Mouse (Mus musculus) adrenal gland, postnatal 36 days (tissue): ENCODE results near the gene Cblc. TPM values are rescaled to one million over a fixed set of nuclear protein-coding genes. Genes with fewer than 3 reads are reported as not detected.

Source experiments
- DNase-seq, 2 experiments: peaks; one replicate each; pipeline ENCODE4 v3.0.0; 2021; ENCODE audit warnings: mixed read lengths in 1 of 2
- total RNA-seq, 2 experiments: library from RNA; stranded (reverse); gene quantifications; 2 replicates each; pipeline ENCODE4 v1.2.3; 2021

Gene Cblc
- total RNA-seq, 2 experiments from 2014 or later = not detected

DNA sequence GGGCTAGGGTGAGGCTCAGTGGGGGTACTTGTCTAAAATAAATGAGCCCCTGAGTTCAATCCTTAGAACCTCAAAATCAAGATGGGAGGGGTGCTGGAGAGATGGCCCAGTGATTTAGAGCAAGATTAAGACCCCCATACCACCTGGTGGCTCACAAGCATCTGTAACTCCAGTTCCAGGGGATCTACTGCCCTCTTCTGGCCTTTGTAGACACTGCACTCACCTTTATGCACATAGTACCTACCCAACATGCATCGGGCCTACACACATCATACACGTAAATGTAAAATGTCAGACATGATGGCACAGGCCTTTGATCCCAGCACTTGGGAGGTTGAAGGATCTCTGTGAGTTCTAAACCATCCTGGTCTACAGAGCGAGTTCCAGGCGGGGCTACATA, 14.0 kb downstream of the Cblc start:
- DNase-seq = peak; percentile 36 to 47

DNA sequence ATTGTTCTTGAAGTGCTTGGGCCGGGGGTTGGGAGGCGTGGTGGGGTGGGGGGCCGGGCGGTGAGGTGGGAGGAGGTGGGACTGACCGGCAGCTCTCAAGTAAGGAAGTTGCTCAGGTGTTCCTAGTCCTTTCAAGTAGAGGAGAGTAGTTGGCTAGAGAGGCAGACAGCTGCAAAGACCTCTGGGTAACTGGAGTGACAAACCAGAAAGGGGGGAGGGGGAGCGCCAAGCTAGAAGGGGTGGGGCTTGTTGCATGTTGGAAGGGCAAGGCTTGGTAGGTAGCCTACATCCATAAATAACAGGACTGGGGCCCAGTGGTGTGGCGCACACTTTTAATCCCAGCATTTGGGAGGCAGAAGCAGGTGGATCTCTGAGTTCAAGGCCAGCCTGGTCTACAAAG, 14.9 kb downstream of the Cblc start:
- no peak for DNase-seq

DNA sequence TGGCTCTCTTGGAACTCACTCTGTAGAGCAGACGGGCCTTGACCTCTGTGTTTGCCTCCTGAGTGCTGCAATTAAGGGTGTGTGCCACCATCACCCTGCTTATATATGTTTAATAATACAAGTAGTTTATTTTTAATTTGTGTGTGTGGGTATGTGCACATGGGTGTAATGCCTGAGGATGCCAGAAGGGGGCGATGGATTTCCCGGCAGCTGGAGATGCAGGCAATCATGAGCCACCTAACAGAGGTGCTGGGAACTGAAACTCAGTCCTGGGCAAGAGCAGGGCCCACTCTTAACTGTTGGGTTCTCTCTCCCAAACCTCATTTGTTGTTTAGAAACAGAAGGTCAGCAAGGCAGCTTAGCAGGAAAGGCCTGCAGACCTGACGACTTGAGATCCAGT, 16.7 kb downstream of the Cblc start:
- DNase-seq = no peak

DNA sequence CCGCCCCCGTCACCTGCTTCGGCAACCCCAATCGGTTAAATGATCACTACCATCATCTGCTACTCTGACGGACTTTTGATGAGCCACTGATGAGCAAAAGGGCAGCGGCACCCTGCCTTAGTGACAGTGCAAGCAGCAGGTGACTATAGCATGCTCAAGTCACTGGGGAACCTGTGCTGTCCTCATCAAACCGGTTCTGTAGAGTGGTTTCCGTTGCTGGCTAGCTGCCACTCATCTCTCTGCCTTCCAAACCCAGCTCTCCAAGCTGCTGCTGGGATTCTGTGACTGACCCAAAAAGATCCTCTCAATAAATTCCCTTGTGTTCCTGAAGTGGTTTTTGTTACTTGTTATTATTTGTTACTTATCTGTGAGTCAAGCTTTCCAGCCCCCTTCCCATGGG, 18.0 kb downstream of the Cblc start:
- no peak for DNase-seq

DNA sequence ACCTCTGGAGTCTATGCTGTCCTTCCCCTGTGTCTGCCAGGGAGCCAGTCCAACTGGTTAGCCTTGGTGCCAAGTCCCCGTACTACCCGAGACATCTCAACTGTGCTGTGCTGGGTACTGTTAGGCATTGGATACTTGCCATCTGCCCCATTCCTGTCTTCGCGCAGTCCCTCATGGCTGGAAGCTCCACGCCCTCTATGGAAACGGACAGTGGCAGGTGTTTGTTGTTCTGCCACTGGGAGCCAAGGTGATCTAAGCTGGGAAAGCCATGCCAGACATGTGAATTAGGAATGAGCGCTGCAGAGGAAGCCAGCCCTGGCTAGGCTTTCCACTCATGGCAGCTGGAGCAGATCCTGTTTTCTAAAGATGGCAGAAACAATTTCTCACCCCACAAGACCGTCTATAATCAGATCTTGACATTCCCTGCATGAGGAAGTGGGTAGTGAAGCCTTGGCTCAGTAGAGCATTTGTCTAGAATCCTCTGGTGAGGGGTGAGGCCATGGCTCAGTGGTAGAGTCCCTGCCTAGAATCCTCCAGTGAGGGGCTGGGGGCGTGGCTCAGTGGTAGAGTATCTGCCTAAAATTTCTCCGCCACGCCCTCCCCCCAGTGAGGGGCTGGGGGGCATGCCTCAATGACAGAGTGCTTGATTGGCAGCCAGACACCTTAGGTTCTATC, 19.4 kb downstream of the Cblc start:
- DNase-seq = no peak

DNA sequence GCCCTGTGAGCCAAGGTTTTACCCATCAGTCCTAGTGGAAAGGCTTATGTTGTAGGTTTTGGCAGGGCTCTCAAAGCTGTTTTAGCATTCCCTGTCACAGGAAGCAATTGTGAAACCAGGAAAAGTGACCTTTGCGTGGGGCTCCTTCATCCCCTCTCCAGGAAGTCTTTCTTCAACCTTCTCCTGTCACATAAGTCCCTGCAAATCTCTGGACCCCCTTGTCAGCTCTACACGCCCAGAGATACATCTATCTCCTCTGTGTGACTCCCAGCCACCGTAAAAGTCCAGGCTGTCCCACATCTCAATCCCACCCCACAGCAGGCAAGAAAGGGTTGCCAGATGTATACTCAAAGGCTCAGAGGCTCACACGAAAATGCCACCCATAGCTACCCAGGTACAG, 24.9 kb downstream of the Cblc start:
- no peak for DNase-seq

DNA sequence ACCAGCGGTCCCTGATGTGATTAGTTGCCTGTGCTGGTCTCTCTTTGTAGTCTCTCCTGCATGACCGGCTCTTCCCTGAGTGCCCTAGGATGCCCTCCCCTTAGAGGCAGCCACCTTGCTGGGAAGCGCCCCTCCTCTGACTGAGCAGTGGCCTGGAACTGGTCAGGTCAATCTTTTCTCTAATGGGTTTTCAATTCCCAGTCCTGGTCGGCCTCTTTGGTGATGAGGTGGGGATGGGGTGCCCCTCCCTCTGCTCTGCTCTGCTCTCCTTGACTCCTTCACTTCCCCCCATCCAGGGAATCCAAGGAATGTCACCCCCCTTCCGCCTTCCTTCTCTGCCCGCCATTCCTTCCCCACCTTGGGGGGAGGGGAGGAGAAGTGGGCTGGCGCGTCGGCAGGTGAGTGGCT, 25.6 kb downstream of the Cblc start, which contains the start of gene Bcam:
Gene Bcam, minus strand, starts transcription at position 33 of the 408 bp plus-strand sequence.
- no peak for DNase-seq

DNA sequence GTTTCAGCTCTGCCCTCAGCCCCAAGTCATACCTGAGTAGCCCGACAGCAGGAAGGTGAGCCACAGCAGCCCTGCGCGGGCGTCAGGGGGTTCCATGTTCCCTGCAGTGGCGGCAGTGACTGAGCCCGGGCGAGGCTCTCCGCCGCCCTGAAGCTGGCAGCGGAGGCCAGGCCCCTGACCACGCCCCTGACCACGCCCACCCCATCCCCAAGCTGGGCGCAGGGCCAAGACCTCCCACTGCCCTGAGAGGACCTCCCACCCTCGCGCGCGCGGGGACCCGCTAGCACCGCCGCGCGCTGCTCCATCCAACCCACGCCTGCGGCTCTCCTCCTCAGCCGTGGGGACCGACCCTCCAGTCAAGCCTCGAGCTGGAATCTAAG, 26.2 kb downstream of the Cblc start:
- peak; percentile 93 to 95 for DNase-seq

DNA sequence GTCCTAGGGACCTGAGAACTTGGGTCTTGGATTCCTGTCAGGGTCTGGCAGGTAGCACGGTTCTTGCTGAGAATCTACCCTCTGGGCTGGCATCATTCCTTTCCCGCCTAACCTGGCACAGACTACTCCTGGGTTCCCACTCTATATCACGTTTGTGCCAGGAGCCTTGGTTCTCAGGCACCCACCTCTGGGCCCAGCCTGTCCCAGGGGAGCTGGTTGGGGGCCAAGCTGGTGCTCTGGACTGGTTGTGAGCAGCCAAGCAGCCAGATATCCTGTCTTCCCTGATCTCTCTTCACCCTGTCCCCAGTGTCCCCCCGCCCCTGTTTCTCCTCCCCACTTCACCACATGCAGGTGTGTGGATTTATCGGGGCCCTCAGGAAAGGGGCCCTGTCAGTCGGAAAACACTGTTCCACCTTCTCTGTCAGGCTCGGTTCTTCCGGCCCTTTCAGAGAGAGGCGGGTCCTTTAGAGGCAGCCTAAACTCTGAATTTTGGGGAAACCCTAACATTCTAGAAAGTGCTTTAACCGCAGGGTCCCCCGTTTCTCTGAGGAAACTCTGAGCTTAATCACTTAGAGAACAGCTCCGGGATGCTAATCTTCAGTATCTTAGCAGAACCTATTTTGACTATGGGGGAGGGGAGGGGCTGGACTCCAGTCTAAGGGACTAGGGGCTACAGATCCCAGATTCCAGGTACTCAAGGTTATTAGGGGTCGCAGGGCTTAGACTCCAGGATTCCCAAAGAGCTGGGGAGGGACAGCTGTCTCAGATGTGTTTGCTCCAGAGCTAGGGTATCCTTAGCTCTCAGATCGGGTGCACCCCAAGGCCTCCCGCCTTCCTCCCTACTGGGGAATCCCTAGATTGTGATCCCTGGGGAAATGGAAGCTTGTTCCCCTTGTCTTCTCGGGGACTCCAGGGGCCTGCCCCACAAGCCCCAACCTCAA, 26.9 kb downstream of the Cblc start:
- DNase-seq = no peak

DNA sequence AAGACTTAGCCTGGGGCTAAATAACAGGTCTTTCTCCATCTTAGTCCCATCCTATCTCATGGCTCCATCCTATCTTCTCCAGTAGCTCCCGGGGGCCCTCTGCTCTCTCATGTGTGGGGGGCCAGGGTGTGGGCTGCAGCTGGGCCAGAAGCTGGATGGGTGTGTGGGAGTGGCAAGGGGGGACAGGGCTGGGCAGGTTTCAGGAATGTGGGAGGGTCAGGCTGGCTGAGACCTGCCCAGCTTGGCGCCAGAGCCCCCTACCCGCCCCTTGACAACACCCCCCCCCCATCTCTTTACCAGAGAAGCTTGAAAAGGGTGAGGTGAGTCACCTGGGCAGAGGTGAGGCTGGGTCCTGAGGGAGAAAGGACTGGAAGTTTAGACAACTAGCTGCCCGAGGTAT, 27.6 kb downstream of the Cblc start:
- no peak for DNase-seq

DNA sequence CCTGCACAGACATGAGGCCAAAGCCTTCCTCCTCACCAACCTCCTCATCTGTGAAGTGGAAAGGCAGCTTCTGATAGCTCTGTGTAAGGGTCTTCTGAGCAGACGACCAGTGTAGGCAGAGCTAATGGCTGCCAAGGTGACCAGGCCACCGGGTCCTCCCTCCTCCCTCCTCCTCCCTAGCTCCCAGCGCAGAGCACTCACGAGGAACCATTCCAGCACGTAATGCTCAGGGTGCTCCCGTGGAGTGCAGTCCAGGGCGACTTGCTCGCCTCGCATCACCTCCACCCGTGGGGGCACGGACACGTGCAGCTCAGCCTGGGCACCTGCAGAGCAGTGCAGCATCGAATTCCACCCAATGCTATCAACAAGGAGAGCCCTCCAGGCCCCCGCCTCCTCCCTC, 28.4 kb downstream of the Cblc start:
- DNase-seq = no peak

DNA sequence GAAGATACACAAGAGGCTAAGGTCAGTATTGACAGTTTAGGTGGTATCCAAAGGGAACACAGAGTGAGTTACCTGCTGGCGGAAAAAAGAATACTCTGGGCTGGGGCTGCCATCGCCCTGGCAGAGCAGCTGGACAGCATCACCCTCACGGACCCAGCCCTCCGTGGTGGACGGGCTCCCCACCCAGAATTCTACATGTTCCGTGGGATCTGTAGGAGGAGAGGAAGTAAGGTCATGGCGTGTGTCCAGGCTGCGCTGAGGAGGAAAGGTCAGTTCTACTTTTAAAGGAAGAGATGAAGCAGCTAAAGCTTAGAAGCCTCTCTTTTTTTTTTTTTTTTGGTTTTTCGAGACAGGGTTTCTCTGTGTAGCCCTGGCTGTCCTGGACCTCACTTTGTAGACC, 32.0 kb downstream of the Cblc start:
- DNase-seq = peak in 1 of 2 experiments; percentile 27

DNA sequence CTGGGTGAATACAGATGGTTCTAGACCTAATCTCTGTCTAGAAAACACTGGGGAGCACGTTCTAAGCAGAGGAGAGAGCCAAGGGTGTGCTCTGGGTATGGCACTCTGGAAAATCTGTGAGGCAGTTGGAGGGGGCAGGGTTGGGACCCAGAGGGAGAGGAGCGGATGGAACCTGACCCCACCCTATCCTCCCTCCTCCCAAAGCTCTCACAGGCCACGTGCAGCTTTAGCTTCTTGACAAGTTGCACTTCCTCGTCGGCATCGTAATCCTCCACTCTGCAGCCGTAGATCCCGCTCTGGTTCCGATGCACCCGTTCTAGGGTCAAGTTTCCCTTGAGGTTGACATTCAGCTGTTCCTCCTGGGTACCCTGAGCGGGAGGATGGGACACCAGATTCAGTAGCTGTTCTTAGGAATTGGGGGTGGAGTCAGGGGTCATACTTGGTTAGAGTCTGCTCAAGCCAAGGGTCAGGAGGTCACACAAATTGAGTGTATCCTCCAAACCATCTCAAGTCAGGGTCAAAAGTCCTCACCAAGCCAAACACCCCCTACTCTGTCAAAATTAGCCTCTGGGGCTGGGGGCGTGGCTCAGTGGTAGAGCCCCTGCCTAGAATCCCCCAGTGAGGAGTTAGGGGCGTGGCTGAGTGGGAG, 32.7 kb downstream of the Cblc start:
- no peak for DNase-seq

DNA sequence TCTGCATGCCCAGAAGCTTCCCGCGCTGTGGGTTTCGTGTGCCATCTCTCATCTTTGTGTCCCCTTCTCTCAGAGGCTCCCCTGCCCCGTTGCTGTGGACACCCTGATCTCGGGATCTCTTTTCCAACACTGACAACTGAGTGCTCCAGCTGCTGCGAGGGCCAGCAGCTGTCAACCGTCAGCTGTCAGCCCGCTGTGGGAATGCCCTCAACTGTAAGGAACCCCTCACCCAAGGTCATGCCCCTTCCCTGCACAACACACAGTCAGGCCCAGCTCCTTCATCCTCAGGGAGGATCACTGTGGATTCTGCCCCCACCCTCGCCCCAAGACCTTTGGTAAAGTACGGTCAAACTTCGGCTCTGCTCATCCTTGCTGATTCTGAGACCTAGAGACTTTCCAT, 34.3 kb downstream of the Cblc start:
- DNase-seq = no peak

DNA sequence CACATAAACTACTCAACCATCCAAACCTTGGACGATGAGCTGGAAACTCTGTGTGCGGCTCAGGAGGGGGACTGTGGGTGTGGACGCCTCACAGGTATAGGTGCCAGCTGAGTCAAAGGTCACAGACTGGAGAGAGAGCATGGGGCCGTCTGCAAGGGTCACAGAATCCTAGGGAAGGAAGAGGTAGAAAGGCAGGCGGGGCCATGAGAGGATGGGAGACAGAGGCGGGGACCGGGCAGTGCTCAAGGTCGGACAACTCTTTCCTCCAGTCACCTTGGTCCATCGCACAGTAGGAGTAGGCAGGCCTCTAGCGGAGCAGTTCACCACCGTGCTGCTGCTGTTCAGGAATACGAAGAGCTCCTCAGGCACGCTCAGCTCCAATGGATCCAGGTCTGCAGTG, 36.6 kb downstream of the Cblc start:
- DNase-seq = peak in 1 of 2 experiments; percentile 7

DNA sequence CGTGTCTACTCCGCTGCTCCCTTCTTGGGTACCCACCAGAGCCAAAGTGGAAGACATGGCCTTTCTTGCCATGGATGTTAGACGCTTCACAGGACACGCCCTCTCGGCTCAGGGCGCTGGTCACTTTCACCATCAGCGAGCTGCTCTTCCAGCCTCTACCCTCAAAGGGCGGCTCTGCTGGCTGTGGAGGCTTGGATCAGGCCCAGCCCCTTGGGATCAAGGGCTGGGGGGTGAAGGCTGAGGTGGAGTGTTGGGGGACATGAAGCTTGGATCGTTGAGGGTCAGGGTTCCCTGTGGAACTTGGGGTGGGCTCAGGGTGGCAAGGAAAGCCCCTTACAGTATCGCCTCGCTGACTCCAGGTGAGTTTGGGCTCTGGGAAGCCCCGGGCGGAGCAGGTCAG, 38.0 kb downstream of the Cblc start:
- no peak for DNase-seq

DNA sequence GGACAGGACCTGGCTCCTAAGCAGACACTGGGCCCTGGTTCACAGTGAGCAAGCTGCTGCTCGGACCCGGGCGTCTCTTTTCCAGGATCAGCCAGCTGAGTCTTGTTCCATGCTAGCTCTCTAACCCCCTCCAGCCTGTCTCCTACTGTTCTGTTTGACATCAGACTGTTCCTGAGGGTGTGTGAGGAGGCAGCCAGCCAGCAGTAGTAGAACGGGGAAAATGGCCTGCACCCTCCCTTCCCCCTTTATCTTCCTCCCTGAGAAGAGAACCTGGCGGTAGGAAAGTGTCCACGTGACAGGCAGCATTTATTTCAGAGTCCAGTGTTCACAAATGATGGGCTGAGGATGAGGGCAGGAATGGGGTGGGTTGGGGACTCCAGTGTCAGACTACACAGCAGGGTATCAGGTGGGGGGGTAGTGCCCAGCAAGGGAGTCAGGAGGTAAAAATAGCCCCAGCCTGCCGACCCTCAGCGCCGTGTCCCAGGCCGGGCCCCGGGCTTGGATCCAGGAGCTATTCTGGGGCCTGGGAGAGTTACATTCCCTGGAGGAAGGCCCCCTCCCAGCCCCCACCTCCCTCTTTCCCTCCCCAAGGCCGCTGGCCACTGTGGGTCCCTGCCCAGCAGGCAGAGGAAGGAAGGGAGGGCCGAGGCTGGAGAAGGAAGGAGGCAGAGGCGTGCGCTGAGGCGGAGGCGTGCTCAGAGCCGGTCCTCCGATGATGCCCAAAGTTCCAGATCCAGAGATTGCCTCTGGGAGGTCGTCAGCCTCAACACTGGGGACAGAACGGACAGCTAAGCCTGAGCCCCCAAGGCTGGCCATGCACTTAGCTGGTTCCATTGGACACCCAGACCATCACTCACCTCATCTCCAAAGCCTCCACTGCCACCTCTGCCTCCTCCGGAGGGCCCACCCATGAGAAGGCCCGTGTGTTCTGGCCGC, 40.5 kb downstream of the Cblc start:
- peak; percentile 73 to 82 for DNase-seq

DNA sequence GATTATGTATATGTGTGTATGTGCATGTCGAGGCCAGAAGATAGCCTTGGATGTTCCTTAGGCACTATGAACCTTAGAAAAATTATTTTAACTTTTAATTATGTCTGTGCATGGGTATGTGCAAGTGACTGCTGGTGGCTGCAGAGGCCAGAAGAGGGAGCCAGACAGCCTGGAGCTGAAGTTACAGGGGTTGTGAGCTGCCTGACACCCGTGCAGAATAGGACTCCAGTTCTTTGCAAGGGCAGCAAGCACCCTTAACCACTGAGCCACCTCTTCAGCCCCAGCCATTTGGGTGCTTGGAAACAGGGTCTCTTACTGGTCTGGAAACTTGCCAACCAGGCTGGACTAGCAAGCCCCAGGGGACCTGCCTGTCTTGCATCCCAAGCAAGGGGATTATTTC, 41.6 kb downstream of the Cblc start:
- DNase-seq = no peak

DNA sequence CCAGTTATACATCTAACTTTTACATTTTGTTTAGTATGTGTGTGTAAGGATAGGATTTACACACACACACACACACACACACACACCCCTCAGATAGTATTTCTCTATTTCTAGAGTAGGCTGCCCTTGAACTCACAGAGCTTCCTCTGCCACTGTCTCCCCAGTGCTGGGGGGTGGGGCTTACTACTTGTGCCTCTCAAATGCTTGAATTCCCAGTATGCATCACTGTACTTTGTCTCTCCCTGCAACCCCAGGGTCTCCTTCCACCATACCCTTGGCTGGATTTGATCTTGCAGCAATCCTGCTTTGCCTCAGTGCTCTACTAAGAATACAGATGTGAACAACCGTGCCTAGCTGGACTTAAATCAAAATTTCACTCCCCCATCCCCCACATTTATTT, 42.5 kb downstream of the Cblc start:
- DNase-seq = no peak

DNA sequence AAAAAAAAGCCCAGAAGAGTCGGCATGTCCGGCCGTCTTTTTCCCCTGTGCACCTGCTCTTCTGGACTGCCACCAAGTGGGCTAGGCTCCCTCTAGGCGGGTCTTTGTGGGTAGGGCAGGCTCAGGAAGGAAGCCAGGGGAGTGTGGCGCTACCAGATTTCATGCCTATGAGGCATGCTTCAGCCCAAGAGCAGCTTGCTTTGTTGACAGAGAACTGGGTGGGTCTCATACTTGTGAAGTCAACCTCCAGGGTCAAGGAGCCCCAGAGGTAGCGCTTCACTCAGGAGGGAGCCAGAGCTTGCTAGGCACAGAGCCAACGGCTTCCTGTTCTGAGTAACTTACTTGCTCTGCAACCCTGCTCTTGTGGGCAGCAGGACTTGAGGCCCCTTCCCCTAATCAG, 43.0 kb downstream of the Cblc start:
- DNase-seq = peak in 1 of 2 experiments; percentile 63

DNA sequence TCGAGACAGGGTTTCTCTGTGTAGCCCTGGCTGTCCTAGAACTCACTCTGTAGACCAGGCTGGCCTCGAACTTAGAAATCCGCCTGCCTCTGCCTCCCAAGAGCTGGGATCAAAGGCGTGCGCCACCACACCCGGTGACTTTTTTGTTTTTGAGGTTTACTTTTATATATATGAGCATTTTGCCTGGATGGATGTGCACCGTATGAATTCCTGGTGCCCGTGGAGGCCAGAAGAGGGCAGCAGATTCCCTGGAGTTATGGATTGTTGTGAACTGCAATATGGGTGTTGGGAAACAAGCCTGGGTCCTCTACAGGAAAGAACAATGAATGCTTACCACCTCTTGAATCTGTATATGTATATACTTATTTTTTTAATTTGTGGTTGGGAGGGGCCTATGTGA, 44.0 kb downstream of the Cblc start:
- DNase-seq = peak in 1 of 2 experiments; percentile 62

DNA sequence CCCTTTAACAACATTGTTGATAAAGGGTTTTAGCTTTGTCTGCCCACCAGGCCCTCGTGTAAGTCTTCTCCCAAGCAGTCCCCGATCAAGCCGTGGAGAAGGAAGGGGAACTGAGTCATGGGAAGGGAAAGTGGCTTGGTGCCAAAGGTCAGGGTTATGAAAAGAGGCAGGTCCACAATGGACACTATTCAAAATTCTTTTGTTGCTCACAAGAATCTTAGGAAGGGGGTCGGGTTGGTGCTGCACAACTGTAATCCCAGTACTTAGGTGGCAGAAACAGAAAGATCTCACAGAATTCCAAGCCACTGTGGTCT, 45.6 kb downstream of the Cblc start:
- DNase-seq = peak; percentile 48 to 55
